Mouse (Mus musculus) Patski (cell line): ENCODE data around the gene Gtdc1. TPM values are rescaled to one million over a fixed set of nuclear protein-coding genes. Genes with fewer than 3 reads are reported as not detected.

Experiments used
- ATAC-seq: fragments of 100-300 bp; one replicate; pipeline ENCODE4 v1.8.0; 2021
- CTCF ChIA-PET: fragments of 350-600 bp; sonication (Branson Sonifier 250); formaldehyde crosslinking; loops from one replicate; lab custom pipeline; 2022; ENCODE audit warnings: inconsistent platforms; lab: Charles Lee
- POLR2A ChIA-PET: fragments of 350-600 bp; sonication (Branson Sonifier 250); formaldehyde crosslinking; loops from one replicate; lab custom pipeline; 2022; ENCODE audit warnings: antibody characterized with exemption, inconsistent platforms; lab: Charles Lee
- DNase-seq: peaks from one replicate; pipeline ENCODE4 v3.0.0-alpha.2; 2011; ENCODE audit warnings: low read depth, low spot score
- H3K27me3 ChIP-seq: fragments of 371-371 bp; one replicate; pipeline ENCODE4 v1.5.1; 2021
- CTCF ChIP-seq: fragments of 100-300 bp; IDR thresholded peaks from one replicate; pipeline ENCODE4 v1.5.1; 2021
- in situ Hi-C: fragments of 300-500 bp; cut with MboI; formaldehyde crosslinking; loops from 3 replicates; pipeline ENCODE4 v1.11.1; 2018; ENCODE audit warnings: low pct_unique_long_range_greater_than_20kb, mixed read lengths
- polyA plus RNA-seq: library from polyadenylated mRNA; unstranded; gene quantifications from one replicate; pipeline ENCODE4 v1.2.3, GENCODE M21; 2021

Gtdc1 gene
- polyA plus RNA-seq, 1 experiment from 2014 or later = 12.2 TPM

GRCm38 (mm10) chr2:44926683-44927481 is 575 bp downstream of the Gtdc1 start:
- peak; percentile 49 for DNase-seq
- ChIA-PET POLR2A (interaction anchor here (1.1 kb wide), 1 partner anchor 186 kb away, joined by 4 read pairs; no protein-coding TSS in a partner anchor), CTCF (no interaction called here)
- TF ChIP-seq CTCF = no peak
- in situ Hi-C loops = loop anchor here (5.0 kb wide), 1 partner anchor 185 kb away; no protein-coding TSS in a partner anchor
- ATAC-seq = peak; percentile 96
- H3K27me3 ChIP-seq = no peaks in the 10 kb centered on the region

GRCm38 (mm10) chr2:44926167-44926682 is 1.2 kb downstream of the Gtdc1 start:
- ChIA-PET CTCF (interaction anchor here (1.2 kb wide), 1 partner anchor 10 kb away, joined by 3 read pairs; no protein-coding TSS in a partner anchor), POLR2A (interaction anchor here (1.1 kb wide), 1 partner anchor 187 kb away, joined by 4 read pairs; no protein-coding TSS in a partner anchor)
- DNase-seq (no peak), ATAC-seq (no peak)
- no peaks in the 10 kb centered on the region for H3K27me3 ChIP-seq
- in situ Hi-C loops = loop anchor here (5.0 kb wide), 1 partner anchor 186 kb away; no protein-coding TSS in a partner anchor
- no peak for TF ChIP-seq CTCF

GRCm38 (mm10) chr2:44924618-44925017 is 2.8 kb downstream of the Gtdc1 start:
- in situ Hi-C loops = loop anchor here (5.0 kb wide), 1 partner anchor 188 kb away; no protein-coding TSS in a partner anchor
- POLR2A ChIA-PET = no interaction called here
- no peak for TF ChIP-seq CTCF
- DNase-seq (no peak), ATAC-seq (no peak)
- CTCF ChIA-PET = no interaction called here
- H3K27me3 ChIP-seq = no peaks in the 10 kb centered on the region

GRCm38 (mm10) chr2:44923056-44923883 is 4.2 kb downstream of the Gtdc1 start:
- no peak for DNase-seq
- TF ChIP-seq CTCF = no peak
- in situ Hi-C loops = no loop called here
- POLR2A ChIA-PET = no interaction called here
- ATAC-seq = no peak
- H3K27me3 ChIP-seq = no peaks in the 10 kb centered on the region
- CTCF ChIA-PET = no interaction called here

GRCm38 (mm10) chr2:44922500-44922899 is 5.0 kb downstream of the Gtdc1 start:
- no peaks in the 10 kb centered on the region for H3K27me3 ChIP-seq
- ChIA-PET POLR2A (no interaction called here), CTCF (no interaction called here)
- ATAC-seq (no peak), DNase-seq (no peak)
- no peak for TF ChIP-seq CTCF
- in situ Hi-C loops = no loop called here

GRCm38 (mm10) chr2:44920471-44920870 is 7.0 kb downstream of the Gtdc1 start:
- ATAC-seq = no peak
- no peak for TF ChIP-seq CTCF

GRCm38 (mm10) chr2:44919326-44919725 is 8.1 kb downstream of the Gtdc1 start:
- TF ChIP-seq CTCF = no peak
- in situ Hi-C loops = no loop called here
- ChIA-PET CTCF (interaction anchor here (0.6 to 1.5 kb wide), 2 partner anchors 26 to 895 kb away, joined by 4 read pairs; no protein-coding TSS in a partner anchor), POLR2A (no interaction called here)
- no peaks in the 10 kb centered on the region for H3K27me3 ChIP-seq
- DNase-seq = no peak
- ATAC-seq = no peak

More at GRCm38 (mm10) chr2:44920471-44920870, 7.0 kb downstream of the Gtdc1 start:
- no peak for DNase-seq
- in situ Hi-C loops = no loop called here
- ChIA-PET POLR2A (no interaction called here), CTCF (interaction anchor here (1.5 kb wide), 1 partner anchor 25 kb away, joined by 4 read pairs; no protein-coding TSS in a partner anchor)
- no peaks in the 10 kb centered on the region for H3K27me3 ChIP-seq

- ChIA-PET POLR2A (interaction anchor here (0.7 kb wide), 1 partner anchor 1003 kb away, joined by 6 read pairs; no protein-coding TSS in a partner anchor), CTCF (interaction anchor here (0.6 to 1.5 kb wide), 2 partner anchors 27 to 894 kb away, joined by 4 read pairs; no protein-coding TSS in a partner anchor)
- DNase-seq (no peak), ATAC-seq (no peak)
- no peaks in the 10 kb centered on the region for H3K27me3 ChIP-seq
- in situ Hi-C loops = no loop called here
- no peak for TF ChIP-seq CTCF
Observed at GRCm38 (mm10) chr2:44918737-44919136, 8.7 kb downstream of the Gtdc1 start.

- TF ChIP-seq CTCF = no peak
- H3K27me3 ChIP-seq = no peaks in the 10 kb centered on the region
- ChIA-PET CTCF (interaction anchor here (1.3 kb wide), 1 partner anchor 9 kb away, joined by 3 read pairs; no protein-coding TSS in a partner anchor), POLR2A (no interaction called here)
- ATAC-seq (no peak), DNase-seq (no peak)
- in situ Hi-C loops = no loop called here
Observed at GRCm38 (mm10) chr2:44916286-44916685, 11.2 kb downstream of the Gtdc1 start.

GRCm38 (mm10) chr2:44897801-44898200 is 29.7 kb downstream of the Gtdc1 start:
- no peak for TF ChIP-seq CTCF
- no peaks in the 10 kb centered on the region for H3K27me3 ChIP-seq
- in situ Hi-C loops = no loop called here
- no peak for DNase-seq
- CTCF ChIA-PET = no interaction called here
- POLR2A ChIA-PET = no interaction called here
- ATAC-seq = no peak
